ENCODE assay signal across 14 mouse cellular contexts in the genomic region with DNA sequence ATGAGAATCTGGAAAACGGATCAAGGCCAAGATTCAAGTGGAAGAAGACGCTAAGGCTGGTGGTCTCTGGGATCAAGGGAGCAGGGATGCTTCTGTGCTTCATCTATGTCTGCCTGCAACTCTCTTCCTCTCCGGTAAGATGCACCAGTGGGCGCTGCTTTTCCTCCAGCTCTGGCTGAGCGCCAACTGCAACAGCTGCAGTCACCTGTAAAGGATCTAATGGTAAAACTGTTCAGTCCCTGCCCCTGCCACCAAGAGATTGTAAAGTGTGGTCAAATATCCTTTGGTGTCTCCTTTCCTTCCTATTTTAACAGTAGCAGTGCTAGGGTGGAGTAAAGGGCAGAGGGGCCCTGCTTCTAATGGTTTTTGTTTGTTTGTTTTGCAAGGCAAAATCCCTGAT. TPM values are rescaled to one million over a fixed set of nuclear protein-coding genes. Genes with fewer than 3 reads are reported as not detected.
A peak's percentile ranks its signal among the peaks of the same experiment; 100 is the strongest.
DNase-seq lines count a peak whose midpoint lies in the region; ATAC-seq lines count a peak whose summit lies in the region.
"Had no signal": no experiment of that assay in that cellular context is flagged by ENCODE, and none has a peak within 500 bp of the region (broad histone marks: within the 10 kb centered on the region; RNA-seq: fewer than 3 reads in every experiment).

No protein-coding gene starts in this region.

- H3K27me3 ChIP-seq in forebrain, embryonic 13.5 days, result no peaks in the 10 kb centered on the region
- H3K27me3 ChIP-seq: embryonic facial prominence, embryonic 12.5 days; heart, embryonic 15.5 days; limb, embryonic 15.5 days; neural tube, embryonic 15.5 days had no signal

- 73% methylated on average over 5 of the region's 5 CpGs for WGBS in forebrain, embryonic 13.5 days

- H3K4me1 ChIP-seq in forebrain, embryonic 13.5 days, result no peaks in the 10 kb centered on the region
- H3K4me1 ChIP-seq: embryonic facial prominence, embryonic 12.5 days; heart, embryonic 15.5 days; midbrain, embryonic 10.5 days; neural tube, embryonic 15.5 days had no signal

- DNase-seq in heart, postnatal 14 days, result peak; percentile 17 to 31
- DNase-seq in heart, adult 9 months (ENCODE audit: low spot score in 2 of 2), result no peak
- peak; percentile 7 to 11 for DNase-seq in spleen, postnatal 36 days (ENCODE audit: low spot score in 2 of 2)
- no peak for DNase-seq in spleen, adult 12 weeks (ENCODE audit: low spot score)
- no peak for DNase-seq in cerebellum, adult 18-20 months
- no peak for DNase-seq in MN1 (ENCODE audit: low spot score)

- H3K9me3 ChIP-seq in forebrain, embryonic 13.5 days (replicated peaks), result no peaks in the 10 kb centered on the region
- H3K9me3 ChIP-seq: embryonic facial prominence, embryonic 12.5 days; heart, embryonic 15.5 days; limb, embryonic 15.5 days; midbrain, embryonic 10.5 days; neural tube, embryonic 15.5 days had no signal

- no peak overlapping the region for H3K4me3 ChIP-seq in forebrain, embryonic 13.5 days
- H3K4me3 ChIP-seq: embryonic facial prominence, embryonic 12.5 days; heart, embryonic 15.5 days; limb, embryonic 15.5 days; midbrain, embryonic 10.5 days; neural tube, embryonic 15.5 days had no signal

- H3K4me2 ChIP-seq in forebrain, embryonic 13.5 days, result no peak overlapping the region
- H3K4me2 ChIP-seq: embryonic facial prominence, embryonic 12.5 days; heart, embryonic 15.5 days; limb, embryonic 15.5 days; neural tube, embryonic 15.5 days had no signal

- no peak overlapping the region for H3K9ac ChIP-seq in forebrain, embryonic 13.5 days
- H3K9ac ChIP-seq: embryonic facial prominence, embryonic 12.5 days; heart, embryonic 15.5 days; limb, embryonic 15.5 days; neural tube, embryonic 15.5 days had no signal

- no peak overlapping the region for H3K27ac ChIP-seq in forebrain, embryonic 13.5 days
- H3K27ac ChIP-seq: embryonic facial prominence, embryonic 12.5 days; heart, embryonic 15.5 days; limb, embryonic 15.5 days; midbrain, embryonic 10.5 days; neural tube, embryonic 15.5 days had no signal

- intact Hi-C loops in heart, postnatal 14 days (cut with DNase I), result no loop called here

- ATAC-seq in megakaryocyte progenitor cell, adult 5-6 weeks (replicated peaks; ENCODE audit: poor library complexity), result peak; percentile 20
- no peak for ATAC-seq in forebrain, embryonic 13.5 days

- H3K36me3 ChIP-seq in forebrain, embryonic 13.5 days (ENCODE audit: poor library complexity, severe bottlenecking), result no peaks in the 10 kb centered on the region
- H3K36me3 ChIP-seq: embryonic facial prominence, embryonic 12.5 days; heart, embryonic 15.5 days; limb, embryonic 15.5 days; midbrain, embryonic 10.5 days; neural tube, embryonic 15.5 days had no signal

RNA-seq across cellular contexts. Expression of gene Tnfsf4, which starts 0.4 kb away (rescaled TPM):
- not detected for total RNA-seq in heart, postnatal 14 days (2021)
- total RNA-seq in megakaryocyte progenitor cell, adult 5-6 weeks (2015), result 0.15 and 0.59 TPM in 2 replicates
- 0.30 TPM in 1 of 2 replicates, not detected in the other for total RNA-seq in megakaryocyte progenitor cell, adult 5-6 weeks (2017)
- not detected in 2 replicates for polyA plus RNA-seq in forebrain, embryonic 13.5 days (2015; fragmentation: Nextera tagmentation; extraction: Ambion mirVana)
- polyA plus RNA-seq: embryonic facial prominence, embryonic 12.5 days; neural tube, embryonic 15.5 days; small intestine, adult 2 months had no signal

Comparison
In these comparisons a context has a peak if more than half of its experiments do, and no peak if none do; other contexts are left out.
1. DNase-seq: peak in heart, postnatal 14 days (2 of 2) and spleen, postnatal 36 days (2 of 2); none in heart, adult 9 months (0 of 2), spleen, adult 12 weeks (single experiment), cerebellum, adult 18-20 months (0 of 2) and MN1 (single experiment).